Mouse (Mus musculus) skeletal muscle tissue, postnatal 0 days (tissue): ENCODE measurements around the gene Scgb1b10. TPM values are rescaled to one million over a fixed set of nuclear protein-coding genes. Genes with fewer than 3 reads are reported as not detected.

Source experiments
- polyA plus RNA-seq: library from polyadenylated mRNA; unstranded; fragments of >200 nt; fragmentation: Nextera tagmentation; extraction: Ambion mirVana; gene quantifications from 2 replicates; pipeline ENCODE4 v1.2.1, GENCODE M21; 2015

Scgb1b10 gene
- not detected in 2 replicates for polyA plus RNA-seq

DNA sequence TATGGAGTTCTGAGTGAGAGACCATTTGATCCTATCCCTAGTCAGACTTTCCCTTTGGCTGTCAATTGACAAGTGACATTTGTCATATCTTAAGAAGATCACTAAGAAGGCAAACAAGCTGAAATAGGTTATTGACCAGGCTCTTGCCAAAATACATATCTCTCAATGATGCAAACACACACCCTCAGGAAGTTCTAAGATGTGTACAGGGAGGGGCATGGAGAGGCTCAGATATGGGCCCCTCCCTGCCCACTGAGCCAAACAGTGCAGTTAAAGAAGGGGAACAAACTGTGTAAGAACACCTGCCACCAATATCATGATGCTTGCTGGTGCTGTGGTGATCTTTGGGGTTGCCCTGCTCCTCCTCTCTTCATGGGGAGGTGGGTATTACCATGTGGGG, at the start of gene Scgb1b10:
Scgb1b10 (plus strand) TSS at position 301 of the 400 bp plus-strand sequence.

Other genes with a start within 250 kb of the Scgb1b10 start
- gene Scgb2b11, start 110.3 kb downstream of the Scgb1b10 start, polyA plus RNA-seq, result not detected in 2 replicates
- not detected in 2 replicates for gene Scgb1b11, start 122.0 kb downstream of the Scgb1b10 start, polyA plus RNA-seq
- gene Scgb2b12, start 226.4 kb downstream of the Scgb1b10 start, polyA plus RNA-seq, result not detected in 2 replicates
- gene Scgb1b12, start 233.3 kb downstream of the Scgb1b10 start, polyA plus RNA-seq, result not detected in 2 replicates